Mouse (Mus musculus) heart, embryonic 16.5 days (tissue): Measurements from ENCODE around the gene Syn3. TPM values are rescaled to one million over a fixed set of nuclear protein-coding genes. Genes with fewer than 3 reads are reported as not detected.

Source experiments
- ATAC-seq: fragments of 200-750 bp; cut with Nextera tagmentation; replicated peaks from 2 replicates; pipeline ENCODE4 v1.8.0; 2017; ENCODE audit warnings: moderate number of reproducible peaks; ENCODE audit not compliant: insufficient read depth, low FRiP score; ENCODE audit errors: extremely low read depth
- H3K27ac ChIP-seq: fragments of 300-500 bp; sonication (generic); 2 replicates; pipeline ENCODE4 v1.5.1; 2014; ENCODE audit warnings: mild to moderate bottlenecking, low read length, control low read depth, moderate library complexity
- H3K27me3 ChIP-seq: fragments of 300-500 bp; sonication (generic); 2 replicates; pipeline ENCODE4 v1.6.1; 2014; ENCODE audit warnings: low read length, mixed read lengths; ENCODE audit not compliant: control insufficient read depth, insufficient read depth
- H3K36me3 ChIP-seq: fragments of 300-500 bp; sonication (generic); 2 replicates; pipeline ENCODE4 v1.6.1; 2014; ENCODE audit not compliant: control insufficient read depth, insufficient read depth
- H3K4me1 ChIP-seq: fragments of 300-500 bp; sonication (generic); 2 replicates; pipeline ENCODE4 v1.6.1; 2014; ENCODE audit warnings: low read length, mixed read lengths; ENCODE audit not compliant: control insufficient read depth, insufficient read depth
- H3K4me2 ChIP-seq: fragments of 300-500 bp; sonication (generic); 2 replicates; pipeline ENCODE4 v1.6.1; 2014; ENCODE audit warnings: low read depth, mild to moderate bottlenecking, control low read depth, low read length
- H3K4me3 ChIP-seq: fragments of 300-500 bp; sonication (generic); 2 replicates; pipeline ENCODE4 v1.5.1; 2014; ENCODE audit warnings: mild to moderate bottlenecking, control low read depth, low read length
- H3K9ac ChIP-seq: fragments of 300-500 bp; sonication (generic); 2 replicates; pipeline ENCODE4 v1.6.1; 2014; ENCODE audit warnings: low read length, control low read depth
- H3K9me3 ChIP-seq: fragments of 300-500 bp; sonication (generic); replicated peaks from 2 replicates; pipeline ENCODE4 v1.6.1; 2016; ENCODE audit warnings: low read length; ENCODE audit not compliant: control insufficient read depth
- WGBS: fragments of 180-500 bp; shearing (Covaris S2); extraction: QIAGEN DNeasy Blood & Tissue Kit; methylation state at CpG from one replicate; pipeline ENCODE4 v1.1.7; 2014; 5-methylcytosine and 5-hydroxymethylcytosine counted together
- polyA plus RNA-seq: library from polyadenylated mRNA; unstranded; fragments of >200 nt; fragmentation: Nextera tagmentation; extraction: Ambion mirVana; gene quantifications from 2 replicates; pipeline ENCODE4 v1.2.1, GENCODE M21; 2015

Syn3 gene
- polyA plus RNA-seq, 1 experiment from 2014 or later: 0.68 TPM

DNA sequence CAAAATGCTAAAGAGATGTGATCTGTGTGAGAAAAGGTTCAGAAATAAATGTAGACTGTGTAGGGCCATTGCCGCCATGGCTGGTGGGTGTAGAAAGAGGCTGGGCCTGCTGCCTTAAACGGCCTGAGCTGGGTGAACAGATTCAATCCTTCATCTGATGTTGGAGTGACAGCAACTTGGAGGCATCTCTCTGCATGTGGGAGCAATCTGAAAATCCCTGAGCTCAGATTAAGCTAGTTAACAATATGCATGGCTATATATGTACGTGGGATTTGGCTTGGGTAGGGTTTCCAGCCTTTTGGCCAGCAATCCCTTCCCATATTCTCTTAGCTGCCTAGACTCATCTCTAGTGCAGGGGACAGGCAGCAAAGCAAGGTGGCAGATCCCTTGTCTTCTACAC lies 249.9 kb downstream of the Syn3 start:
- Histone ChIP-seq H3K9me3 (no peaks in the 10 kb centered on the region), H3K9ac (no peak overlapping the region), H3K36me3 (no peaks in the 10 kb centered on the region), H3K27ac (no peak overlapping the region), H3K4me1 (no peaks in the 10 kb centered on the region), H3K27me3 (no peaks in the 10 kb centered on the region), H3K4me3 (no peak overlapping the region), H3K4me2 (no peak overlapping the region)
- no peak for ATAC-seq
- WGBS: 81% methylated on average over 3 of the region's 3 CpGs

DNA sequence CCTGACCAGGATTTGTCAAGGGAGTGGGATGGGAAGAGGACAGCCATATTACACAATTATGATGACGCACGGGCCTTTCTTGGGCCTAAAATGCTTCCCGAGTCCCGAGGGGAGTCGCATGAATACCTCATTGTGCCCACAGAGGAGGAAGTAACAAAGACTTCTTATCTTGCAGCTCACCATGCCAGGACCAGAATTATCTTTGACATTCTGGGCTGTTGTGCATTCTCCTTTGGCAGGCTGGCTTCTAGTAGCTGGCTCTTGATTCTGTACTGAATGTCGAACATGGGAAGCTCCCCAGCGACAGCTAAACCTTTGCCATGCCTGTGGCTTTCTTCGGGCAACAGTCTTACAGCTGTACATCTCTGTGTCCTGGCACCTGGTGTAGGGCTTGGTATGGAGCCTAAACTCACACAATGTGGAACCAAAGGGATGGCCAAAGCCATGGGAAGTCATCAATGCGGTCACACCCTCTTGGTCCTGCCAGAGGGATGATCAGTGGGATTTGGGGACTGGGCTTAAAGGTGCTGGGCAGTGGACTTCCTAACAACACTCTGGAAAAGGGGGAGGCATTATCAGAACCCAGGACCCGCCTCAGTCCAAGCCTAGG lies 250.5 kb downstream of the Syn3 start:
- no peak overlapping the region for H3K9ac ChIP-seq
- no peak for ATAC-seq
- no peaks in the 10 kb centered on the region for H3K27me3 ChIP-seq
- no peak overlapping the region for H3K4me3 ChIP-seq
- WGBS: 79% methylated on average over 10 of the region's 10 CpGs
- no peaks in the 10 kb centered on the region for H3K36me3 ChIP-seq
- no peaks in the 10 kb centered on the region for H3K9me3 ChIP-seq
- no peaks in the 10 kb centered on the region for H3K4me1 ChIP-seq
- no peak overlapping the region for H3K27ac ChIP-seq
- no peak overlapping the region for H3K4me2 ChIP-seq

DNA sequence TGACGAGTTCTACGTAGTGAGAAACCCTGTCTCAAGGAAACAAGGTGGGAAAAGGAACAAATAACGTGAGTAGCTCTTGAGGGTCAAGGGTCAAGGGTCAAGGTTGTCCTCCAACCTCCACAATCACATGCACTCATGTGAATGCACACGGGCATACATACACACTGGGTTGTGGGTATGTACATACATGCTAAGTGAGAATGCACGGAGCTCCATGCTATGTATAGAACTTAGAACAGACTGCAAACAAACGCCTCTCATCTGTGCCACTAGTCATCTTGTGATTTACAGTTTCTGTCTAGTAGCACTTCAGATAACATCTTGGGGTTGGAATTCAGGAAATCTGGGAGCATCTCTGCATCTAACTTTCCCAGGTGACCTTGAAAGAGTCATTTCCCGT lies 253.3 kb downstream of the Syn3 start:
- ATAC-seq: no peak
- no peak overlapping the region for H3K9ac ChIP-seq
- H3K36me3 ChIP-seq: no peaks in the 10 kb centered on the region
- WGBS: 76% methylated on average over 7 of the region's 7 CpGs
- no peaks in the 10 kb centered on the region for H3K27me3 ChIP-seq
- H3K4me2 ChIP-seq: no peak overlapping the region
- no peak overlapping the region for H3K27ac ChIP-seq
- H3K4me1 ChIP-seq: no peaks in the 10 kb centered on the region
- H3K4me3 ChIP-seq: no peak overlapping the region
- H3K9me3 ChIP-seq: no peaks in the 10 kb centered on the region

DNA sequence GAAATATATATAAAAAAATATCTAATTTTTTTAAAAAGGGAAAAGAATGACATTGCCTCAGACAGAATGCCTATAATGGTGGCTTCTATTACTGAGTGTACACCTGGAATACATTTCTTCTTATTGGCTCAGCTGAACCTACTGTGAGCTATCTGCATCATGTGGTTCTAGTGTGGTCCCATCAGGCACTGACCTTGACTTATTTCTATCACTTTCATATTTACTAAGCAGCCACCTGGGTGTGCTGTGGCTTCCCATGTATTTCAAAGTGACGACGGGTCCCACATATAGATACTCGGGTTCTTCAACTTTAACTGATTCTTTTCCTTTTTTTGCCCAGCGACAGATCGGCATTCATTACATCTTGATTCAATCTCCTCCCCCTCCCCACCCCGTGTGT lies 255.2 kb downstream of the Syn3 start:
- no peak overlapping the region for H3K4me2 ChIP-seq
- ATAC-seq: no peak
- H3K36me3 ChIP-seq: no peaks in the 10 kb centered on the region
- H3K27me3 ChIP-seq: no peaks in the 10 kb centered on the region
- no peaks in the 10 kb centered on the region for H3K4me1 ChIP-seq
- 84% methylated on average over 6 of the region's 6 CpGs for WGBS
- no peak overlapping the region for H3K4me3 ChIP-seq
- H3K9ac ChIP-seq: no peak overlapping the region
- H3K27ac ChIP-seq: no peak overlapping the region
- H3K9me3 ChIP-seq: no peaks in the 10 kb centered on the region

DNA sequence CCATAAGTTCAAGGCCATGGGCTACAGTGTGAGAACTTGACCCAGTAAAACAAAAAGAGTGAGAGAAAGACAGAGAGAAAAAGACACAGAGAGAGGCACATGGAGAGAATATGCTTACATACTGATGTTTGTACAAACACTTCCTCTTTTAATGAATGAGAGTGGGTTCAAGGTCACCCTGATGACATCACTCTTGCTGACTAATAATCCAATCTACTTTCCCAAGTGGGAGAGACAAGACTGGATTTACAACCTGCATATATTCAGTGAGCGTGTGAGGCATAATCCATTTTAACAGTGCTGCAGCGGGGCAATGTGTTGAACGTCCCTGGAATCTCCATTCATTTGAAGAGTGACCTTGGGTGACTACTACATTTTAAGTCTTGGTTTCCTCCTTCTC lies 256.0 kb downstream of the Syn3 start:
- no peak overlapping the region for H3K27ac ChIP-seq
- H3K4me3 ChIP-seq: no peak overlapping the region
- no peaks in the 10 kb centered on the region for H3K27me3 ChIP-seq
- no peak overlapping the region for H3K4me2 ChIP-seq
- 76% methylated on average over 3 of the region's 3 CpGs for WGBS
- no peaks in the 10 kb centered on the region for H3K4me1 ChIP-seq
- H3K36me3 ChIP-seq: no peaks in the 10 kb centered on the region
- ATAC-seq: no peak
- H3K9ac ChIP-seq: no peak overlapping the region
- H3K9me3 ChIP-seq: no peaks in the 10 kb centered on the region

DNA sequence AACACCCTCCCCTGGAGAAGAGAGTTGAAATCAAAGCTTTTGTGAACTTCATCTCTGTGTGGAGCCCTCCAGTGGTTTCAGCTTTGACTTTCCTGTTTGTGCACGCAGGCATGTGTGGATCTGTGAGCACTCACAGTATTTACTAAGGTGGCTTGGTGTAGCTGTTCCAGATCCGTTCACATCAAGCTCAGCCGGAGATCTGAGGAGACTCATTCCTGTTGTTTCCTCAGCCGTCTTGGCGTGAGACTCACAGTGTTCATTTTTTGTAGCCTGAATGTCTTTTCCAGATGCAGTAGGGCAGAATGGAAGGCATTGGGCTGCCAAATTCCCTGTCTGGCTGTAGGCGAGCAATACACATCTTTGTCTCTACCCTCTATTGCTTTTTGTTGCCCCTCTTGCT lies 268.7 kb downstream of the Syn3 start:
- WGBS: 76% methylated on average over 6 of the region's 6 CpGs
- Histone ChIP-seq H3K36me3 (no peaks in the 10 kb centered on the region), H3K4me3 (no peak overlapping the region), H3K27ac (no peak overlapping the region), H3K9ac (no peak overlapping the region), H3K4me1 (no peaks in the 10 kb centered on the region), H3K4me2 (no peak overlapping the region), H3K27me3 (no peaks in the 10 kb centered on the region), H3K9me3 (no peaks in the 10 kb centered on the region)
- ATAC-seq: no peak

DNA sequence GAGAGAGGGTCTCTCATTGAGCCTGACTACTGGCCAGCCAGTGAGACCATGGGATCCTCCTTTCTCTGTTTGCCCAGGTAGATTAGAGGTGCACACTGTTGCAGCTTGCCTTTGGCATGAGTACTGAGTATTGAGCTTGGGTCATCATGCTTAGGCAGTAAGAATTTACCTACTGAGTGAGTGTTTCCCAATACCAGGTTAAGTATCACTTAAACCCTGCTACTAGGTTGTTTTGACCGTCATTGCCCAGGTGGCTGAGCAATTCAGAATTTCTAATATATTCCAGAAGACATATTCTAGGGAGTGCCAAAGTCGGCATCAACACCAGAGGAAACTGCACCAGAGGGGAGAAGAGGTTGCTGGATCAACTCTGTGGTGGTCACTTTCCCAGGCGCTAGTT lies 273.2 kb downstream of the Syn3 start:
- Histone ChIP-seq H3K4me1 (no peaks in the 10 kb centered on the region), H3K27me3 (no peaks in the 10 kb centered on the region), H3K36me3 (no peaks in the 10 kb centered on the region), H3K4me2 (no peak overlapping the region), H3K9ac (no peak overlapping the region), H3K4me3 (no peak overlapping the region), H3K27ac (no peak overlapping the region), H3K9me3 (no peaks in the 10 kb centered on the region)
- 86% methylated on average over 3 of the region's 3 CpGs for WGBS
- no peak for ATAC-seq

DNA sequence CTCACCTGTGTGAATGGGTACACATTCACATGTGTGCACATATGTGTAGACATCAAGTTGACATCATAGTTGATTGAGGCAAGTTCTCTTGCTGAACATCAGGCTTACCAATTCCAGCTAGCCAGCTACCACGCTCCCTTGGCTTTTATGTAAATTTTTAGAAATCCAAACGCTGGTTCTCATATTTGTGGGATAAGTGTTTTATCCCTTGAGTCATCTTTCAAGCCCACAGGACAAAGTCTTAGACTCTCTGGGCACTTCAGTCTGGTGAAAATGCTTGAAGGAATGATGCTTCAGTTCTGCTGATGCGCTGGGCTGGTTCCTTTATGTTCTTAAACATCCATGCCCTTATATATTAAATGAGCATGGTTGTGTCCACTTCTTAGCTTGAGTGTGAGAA lies 279.7 kb downstream of the Syn3 start:
- Histone ChIP-seq H3K27ac (no peak overlapping the region), H3K9me3 (no peaks in the 10 kb centered on the region), H3K36me3 (no peaks in the 10 kb centered on the region), H3K27me3 (no peaks in the 10 kb centered on the region), H3K4me3 (no peak overlapping the region), H3K4me2 (no peak overlapping the region), H3K4me1 (no peaks in the 10 kb centered on the region), H3K9ac (no peak overlapping the region)
- WGBS: 87% methylated on average over 3 of the region's 3 CpGs
- ATAC-seq: no peak

DNA sequence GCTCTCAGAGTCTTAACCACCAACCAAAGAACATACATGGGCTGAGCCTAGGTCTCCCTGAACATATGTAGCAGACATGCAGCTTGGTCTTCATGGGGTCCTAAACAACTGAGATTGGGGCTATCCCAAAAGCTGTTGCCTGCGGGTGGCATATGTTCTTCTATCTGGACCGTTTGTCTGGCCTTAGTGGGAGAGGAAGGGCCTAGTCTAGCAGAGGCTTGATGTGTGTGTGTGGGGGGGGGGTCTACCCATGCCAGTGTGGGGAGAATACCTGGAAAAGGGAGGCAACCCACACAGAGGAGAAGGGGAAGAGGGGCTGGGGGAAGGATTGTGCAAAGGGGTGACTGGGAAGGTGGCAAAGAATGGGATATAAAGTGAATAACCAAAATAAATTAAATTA lies 281.9 kb downstream of the Syn3 start:
- no peak overlapping the region for H3K4me3 ChIP-seq
- no peaks in the 10 kb centered on the region for H3K27me3 ChIP-seq
- H3K27ac ChIP-seq: no peak overlapping the region
- no peaks in the 10 kb centered on the region for H3K9me3 ChIP-seq
- 69% methylated on average over 2 of the region's 2 CpGs for WGBS
- H3K9ac ChIP-seq: no peak overlapping the region
- H3K4me1 ChIP-seq: no peaks in the 10 kb centered on the region
- no peak for ATAC-seq
- H3K4me2 ChIP-seq: no peak overlapping the region
- no peaks in the 10 kb centered on the region for H3K36me3 ChIP-seq

DNA sequence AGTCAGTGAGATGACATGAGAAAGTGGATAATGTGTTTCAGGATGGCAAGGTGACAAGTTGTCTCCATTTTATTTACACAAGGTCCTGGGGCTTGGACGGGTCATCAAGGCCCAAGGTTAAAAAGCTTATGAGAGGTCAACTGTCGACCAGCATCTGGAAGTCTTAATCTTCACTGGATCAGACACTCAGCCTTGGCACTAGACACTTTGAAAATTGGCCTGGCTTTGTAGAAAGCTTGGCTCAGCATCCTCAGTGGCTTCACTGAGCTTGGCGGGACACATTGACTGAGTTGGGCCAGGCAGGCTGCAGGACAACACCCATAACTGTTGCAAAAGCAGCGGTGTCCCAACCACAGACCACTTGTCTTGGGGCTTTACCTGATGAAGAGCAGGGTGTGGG lies 286.6 kb downstream of the Syn3 start:
- Histone ChIP-seq H3K4me1 (no peaks in the 10 kb centered on the region), H3K27me3 (no peaks in the 10 kb centered on the region), H3K9ac (no peak overlapping the region), H3K36me3 (no peaks in the 10 kb centered on the region), H3K4me3 (no peak overlapping the region), H3K4me2 (no peak overlapping the region), H3K27ac (no peak overlapping the region), H3K9me3 (no peaks in the 10 kb centered on the region)
- ATAC-seq: no peak
- 63% methylated on average over 4 of the region's 4 CpGs for WGBS
